Mouse (Mus musculus) cerebellum, adult 8-10 months (tissue): ENCODE measurements around the gene Smtn.

ENCODE experiments used
- DNase-seq: peaks from one replicate; pipeline ENCODE4 v3.0.0; 2022

Smtn gene

GRCm38 (mm10) chr11:3546242-3546562 is 5.8 kb upstream of the Smtn start:
- DNase-seq = no peak

- no peak for DNase-seq
These were observed 5.3 kb upstream of the Smtn start for GRCm38 (mm10) chr11:3545531-3546241.

- DNase-seq = no peak
These were observed 4.0 kb upstream of the Smtn start for GRCm38 (mm10) chr11:3544409-3544808.

GRCm38 (mm10) chr11:3543001-3543400 is 2.6 kb upstream of the Smtn start:
- DNase-seq = no peak

GRCm38 (mm10) chr11:3541932-3542331 is 1.5 kb upstream of the Smtn start:
- no peak for DNase-seq

GRCm38 (mm10) chr11:3539826-3540196 is 601 bp downstream of the Smtn start:
- no peak for DNase-seq

- DNase-seq = peak; percentile 87
These were observed 1.1 kb downstream of the Smtn start for GRCm38 (mm10) chr11:3539111-3539825.

- peak; percentile 11 for DNase-seq
These were observed 2.1 kb downstream of the Smtn start for GRCm38 (mm10) chr11:3538341-3538740.

- DNase-seq = peak; percentile 9
These were observed 2.7 kb downstream of the Smtn start for GRCm38 (mm10) chr11:3537711-3538110.

- peak; percentile 21 for DNase-seq
These were observed 3.6 kb downstream of the Smtn start for GRCm38 (mm10) chr11:3536745-3537333.

- no peak for DNase-seq
These were observed 4.3 kb downstream of the Smtn start for GRCm38 (mm10) chr11:3536082-3536481.

GRCm38 (mm10) chr11:3535406-3535986 is 4.9 kb downstream of the Smtn start:
- DNase-seq = peak; percentile 94

- DNase-seq = no peak
These were observed 5.5 kb downstream of the Smtn start for GRCm38 (mm10) chr11:3534956-3535355.

GRCm38 (mm10) chr11:3533406-3533932 is 6.9 kb downstream of the Smtn start:
- peak; percentile 15 for DNase-seq

- DNase-seq = peak; percentile 10
These were observed 8.1 kb downstream of the Smtn start for GRCm38 (mm10) chr11:3532101-3532931.

- peak; percentile 45 for DNase-seq
These were observed 8.8 kb downstream of the Smtn start for GRCm38 (mm10) chr11:3531634-3532033.

- no peak for DNase-seq
These were observed 9.7 kb downstream of the Smtn start for GRCm38 (mm10) chr11:3530731-3531130.

- peak; percentile 8 for DNase-seq
These were observed 10.7 kb downstream of the Smtn start for GRCm38 (mm10) chr11:3529476-3530252.

- no peak for DNase-seq
These were observed 12.2 kb downstream of the Smtn start for GRCm38 (mm10) chr11:3528208-3528607.

- DNase-seq = no peak
These were observed 12.6 kb downstream of the Smtn start for GRCm38 (mm10) chr11:3527766-3528165.

GRCm38 (mm10) chr11:3526979-3527738 is 13.3 kb downstream of the Smtn start:
- no peak for DNase-seq
